Comparison of ENCODE assay signal across 15 mouse cellular contexts in the genomic region with DNA sequence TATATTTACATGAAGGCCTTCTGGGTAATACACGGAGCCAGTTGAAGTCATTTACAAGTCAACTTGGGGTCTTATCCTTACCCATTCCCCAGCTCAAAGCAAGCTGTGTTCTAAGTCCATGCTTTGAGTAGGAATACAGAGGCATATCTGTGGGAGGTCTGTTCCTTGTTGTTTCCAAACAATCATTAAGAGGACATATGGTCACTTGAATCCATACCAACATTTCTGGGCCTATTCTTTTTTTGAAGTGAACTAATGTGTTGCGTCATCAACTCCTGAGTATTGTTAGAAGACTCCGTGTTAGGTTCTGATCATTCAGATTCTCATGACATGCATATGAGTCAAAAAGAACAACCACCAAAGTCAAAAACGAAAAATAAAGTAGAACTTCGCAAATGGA.
"Had no signal": no experiment of that assay in that cellular context is flagged by ENCODE, and none has a peak within 500 bp of the region (broad histone marks: within the 10 kb centered on the region; RNA-seq: fewer than 3 reads in every experiment).

No protein-coding gene starts in this region.

- H3K4me3 ChIP-seq: intestine, embryonic 15.5 days; layer of hippocampus, adult 2 months; limb, embryonic 12.5 days; liver, embryonic 13.5 days; midbrain, embryonic 13.5 days; neural tube, embryonic 15.5 days had no signal

- H3K4me1 ChIP-seq: intestine, embryonic 15.5 days; liver, embryonic 13.5 days had no signal

- DNase-seq: kidney, adult 8-10 months; kidney, postnatal 10 days; kidney, postnatal 4 days; liver; liver, embryonic 13.5 days; liver, postnatal 0 days; lung, postnatal 10 days; right cerebral cortex, adult 18-20 months; thymus, adult 2 months; thymus, postnatal 25 days had no signal

- H3K9ac ChIP-seq: intestine, embryonic 15.5 days; limb, embryonic 12.5 days; liver, embryonic 13.5 days; liver, postnatal 0 days; midbrain, embryonic 13.5 days; neural tube, embryonic 15.5 days had no signal

- H3K27me3 ChIP-seq: intestine, embryonic 15.5 days; limb, embryonic 12.5 days; liver, embryonic 13.5 days; midbrain, embryonic 13.5 days; neural tube, embryonic 15.5 days had no signal

- H3K36me3 ChIP-seq: intestine, embryonic 15.5 days; limb, embryonic 12.5 days; liver, embryonic 13.5 days; midbrain, embryonic 13.5 days; neural tube, embryonic 15.5 days had no signal

- H3K27ac ChIP-seq: intestine, embryonic 15.5 days; layer of hippocampus, adult 2 months; limb, embryonic 12.5 days; liver, embryonic 13.5 days; midbrain, embryonic 13.5 days; neural tube, embryonic 15.5 days had no signal

- H3K4me2 ChIP-seq: intestine, embryonic 15.5 days; limb, embryonic 12.5 days; liver, embryonic 13.5 days; midbrain, embryonic 13.5 days; neural tube, embryonic 15.5 days had no signal

- H3K9me3 ChIP-seq: intestine, embryonic 15.5 days; limb, embryonic 12.5 days; liver, embryonic 13.5 days; midbrain, embryonic 13.5 days; neural tube, embryonic 15.5 days had no signal

- ATAC-seq: intestine, embryonic 15.5 days; liver, postnatal 0 days; midbrain, embryonic 13.5 days had no signal
